Mouse (Mus musculus): ENCODE data around the gene Rela. TPM values are rescaled to one million over a fixed set of nuclear protein-coding genes. Genes with fewer than 3 reads are reported as not detected.

The Rela gene
- total and polyA plus RNA-seq, 3 experiments = 12.1 to 51.9 (median 21.0) TPM

DNA sequence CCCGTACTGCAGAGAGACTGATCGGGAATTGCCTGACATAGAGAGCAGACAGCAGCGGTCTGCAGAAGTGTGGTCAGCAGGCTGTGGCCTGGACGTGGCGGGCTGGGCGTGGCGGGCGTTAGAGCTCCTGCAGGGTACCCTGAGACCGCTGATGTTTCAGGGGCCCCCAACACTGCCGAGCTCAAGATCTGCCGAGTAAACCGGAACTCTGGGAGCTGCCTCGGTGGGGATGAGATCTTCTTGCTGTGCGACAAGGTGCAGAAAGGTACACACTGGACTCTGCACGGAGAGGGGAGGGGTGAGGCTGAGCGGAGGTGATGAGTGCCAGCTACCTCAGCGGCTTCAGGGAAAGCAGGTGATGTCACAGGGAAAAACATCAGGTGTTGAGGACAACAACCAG is 3.7 kb downstream of the Rela start:
- Histone ChIP-seq H3K4me1 (ENCODE audit: control insufficient read depth in 1 of 2, insufficient read depth in 2 of 2) (peaks cover 6 to 26% of the 10 kb centered on the region in 2 experiments), H3K27me3 (replicated peaks) (no peaks in the 10 kb centered on the region), H3K9me3 (replicated peaks; ENCODE audit: low read length) (no peaks in the 10 kb centered on the region), H3K79me2 (replicated peaks; ENCODE audit: control insufficient read depth, extremely low read depth, insufficient read depth, poor library complexity, severe bottlenecking) (peaks cover 14% of the 10 kb centered on the region), H3K4me3 (replicated peaks in 1 of 3; ENCODE audit: low read depth in 2 of 3, low read length in 2 of 3, poor library complexity in 1 of 3) (no peak overlapping the region), H3K36me3 (replicated peaks in 1 of 2; ENCODE audit: control insufficient read depth in 1 of 2, insufficient read depth in 1 of 2, low read length in 1 of 2) (peaks cover 68 to 76% of the 10 kb centered on the region in 2 experiments), H3K4me2 (ENCODE audit: insufficient read depth, low read depth, poor library complexity, severe bottlenecking) (no peak overlapping the region), H3K27ac (ENCODE audit: insufficient read depth, low read depth) (no peak overlapping the region), H3K9ac (ENCODE audit: insufficient read depth, low read depth) (no peak overlapping the region)
- dilution Hi-C loops (cut with MboI; ENCODE audit: extremely low pct_ligation_motif_present, extremely low pct_unique_long_range_greater_than_20kb, low sequenced_read_pairs) = no loop called here
- no peak for TF ChIP-seq MAX (IDR thresholded peaks at IDR 0.05; ENCODE audit: low read length)
- no peak for TF ChIP-seq TCF12 (IDR thresholded peaks at IDR 0.05; ENCODE audit: low read depth, low read length)
- TF ChIP-seq IRF4 (IDR thresholded peaks at IDR 0.05; ENCODE audit: low read depth, low read length) = no peak
- TF ChIP-seq CTCF (conservative IDR thresholded peaks at IDR 0.05 in 1 of 2, IDR thresholded peaks at IDR 0.05 in 1 of 2; ENCODE audit: low read depth in 2 of 2, low read length in 2 of 2) = no peak
- TF ChIP-seq JUN (IDR thresholded peaks at IDR 0.05; ENCODE audit: insufficient read depth, low read depth, low read length) = no peak
- TF ChIP-seq ZNF384 (IDR thresholded peaks at IDR 0.05; ENCODE audit: low read depth, low read length) = no peak
- TF ChIP-seq POLR2A (IDR thresholded peaks at IDR 0.05; ENCODE audit: low read depth, low read length) = no peak
- no peak for TF ChIP-seq HCFC1 (IDR thresholded peaks at IDR 0.05; ENCODE audit: low read depth, low read length)
- TF ChIP-seq RAD21 (IDR thresholded peaks at IDR 0.05; ENCODE audit: low read depth, low read length) = no peak
- TF ChIP-seq EP300 (IDR thresholded peaks at IDR 0.05; ENCODE audit: low read length) = no peak
- no peak for TF ChIP-seq USF2 (conservative IDR thresholded peaks at IDR 0.05; ENCODE audit: low read depth, low read length)
- TF ChIP-seq ZC3H11A (IDR thresholded peaks at IDR 0.05; ENCODE audit: low read depth, low read length) = no peak
- TF ChIP-seq MAFK (IDR thresholded peaks at IDR 0.05; ENCODE audit: insufficient replicate concordance, low read length) = no peak
- DNase-seq (ENCODE audit: extremely low read depth) = no peak
- in situ Hi-C loops (cut with MboI; ENCODE audit: low pct_ligation_motif_present, low pct_unique_long_range_greater_than_20kb, low sequenced_read_pairs) = no loop called here

DNA sequence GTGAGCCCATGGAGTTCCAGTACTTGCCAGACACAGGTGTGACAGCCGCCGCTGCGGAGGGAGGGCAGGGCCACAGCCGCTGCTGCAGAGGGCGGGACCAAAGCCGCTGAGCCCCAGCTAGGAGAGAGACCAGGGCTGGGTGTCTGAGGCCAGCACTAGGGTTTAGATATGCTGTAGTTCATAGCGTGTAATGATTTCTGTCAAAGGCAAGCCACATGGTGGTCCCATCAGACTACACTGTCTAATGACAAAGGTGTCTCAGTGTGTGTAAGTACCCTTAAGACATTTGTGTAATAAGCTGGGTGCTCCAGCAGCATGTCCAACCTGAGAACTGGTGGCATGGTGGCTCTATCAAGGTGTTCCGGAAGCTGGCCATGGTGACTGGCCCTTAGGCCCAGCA is 4.4 kb downstream of the Rela start:
- in situ Hi-C loops (cut with MboI; ENCODE audit: low pct_ligation_motif_present, low pct_unique_long_range_greater_than_20kb, low sequenced_read_pairs) (no loop called here), dilution Hi-C loops (cut with MboI; ENCODE audit: extremely low pct_ligation_motif_present, extremely low pct_unique_long_range_greater_than_20kb, low sequenced_read_pairs) (no loop called here)
- TF ChIP-seq MAX (IDR thresholded peaks at IDR 0.05; ENCODE audit: low read length) (no peak), BHLHE40 (IDR thresholded peaks at IDR 0.05; ENCODE audit: low read depth, low read length) (no peak), MAZ (IDR thresholded peaks at IDR 0.05; ENCODE audit: low read depth, low read length) (no peak), RAD21 (IDR thresholded peaks at IDR 0.05; ENCODE audit: low read depth, low read length) (no peak), EP300 (IDR thresholded peaks at IDR 0.05; ENCODE audit: low read length) (no peak), POLR2A (IDR thresholded peaks at IDR 0.05; ENCODE audit: low read depth, low read length) (no peak), IRF4 (IDR thresholded peaks at IDR 0.05; ENCODE audit: low read depth, low read length) (no peak), NRF1 (IDR thresholded peaks at IDR 0.05; ENCODE audit: low read depth, low read length) (no peak), MAFK (IDR thresholded peaks at IDR 0.05; ENCODE audit: insufficient replicate concordance, low read length) (no peak), JUND (conservative IDR thresholded peaks at IDR 0.05; ENCODE audit: low read depth, low read length) (no peak), MYC (IDR thresholded peaks at IDR 0.05; ENCODE audit: low read depth, low read length) (no peak), UBTF (IDR thresholded peaks at IDR 0.05; ENCODE audit: low read depth, low read length) (no peak), CHD2 (IDR thresholded peaks at IDR 0.05; ENCODE audit: low read length) (no peak)
- Histone ChIP-seq H3K9ac (ENCODE audit: insufficient read depth, low read depth) (no peak overlapping the region), H3K36me3 (replicated peaks in 1 of 2; ENCODE audit: control insufficient read depth in 1 of 2, insufficient read depth in 1 of 2, low read length in 1 of 2) (peaks cover 71 to 82% of the 10 kb centered on the region in 2 experiments), H3K4me1 (ENCODE audit: control insufficient read depth in 1 of 2, insufficient read depth in 2 of 2) (peaks cover 6 to 20% of the 10 kb centered on the region in 2 experiments), H3K79me2 (replicated peaks; ENCODE audit: control insufficient read depth, extremely low read depth, insufficient read depth, poor library complexity, severe bottlenecking) (peaks cover 14% of the 10 kb centered on the region), H3K4me3 (replicated peaks in 1 of 3; ENCODE audit: low read depth in 2 of 3, low read length in 2 of 3, poor library complexity in 1 of 3) (no peak overlapping the region), H3K27me3 (replicated peaks) (no peaks in the 10 kb centered on the region), H3K27ac (ENCODE audit: insufficient read depth, low read depth) (no peak overlapping the region), H3K4me2 (ENCODE audit: insufficient read depth, low read depth, poor library complexity, severe bottlenecking) (no peak overlapping the region), H3K9me3 (replicated peaks; ENCODE audit: low read length) (no peaks in the 10 kb centered on the region)
- DNase-seq (ENCODE audit: extremely low read depth) = no peak

Measured in CH12.LX (cell line).